Mouse (Mus musculus) stomach, embryonic 14.5 days (tissue): Measurements from ENCODE around the gene Snca. TPM values are rescaled to one million over a fixed set of nuclear protein-coding genes. Genes with fewer than 3 reads are reported as not detected.
"Not testable (repeated sequence)": the region's sequence is repeated elsewhere in the genome, so short reads cannot be mapped to it uniquely, and the experiment has no call there.

Source experiments
- ATAC-seq: fragments of 200-750 bp; cut with Nextera tagmentation; 2 replicates; pipeline ENCODE4 v1.8.0; 2017; ENCODE audit warnings: low read depth, moderate TSS enrichment; ENCODE audit not compliant: insufficient number of reproducible peaks, insufficient read depth, low FRiP score
- H3K27ac ChIP-seq: fragments of 300-500 bp; sonication (generic); 2 replicates; pipeline ENCODE4 v1.5.1; 2014; ENCODE audit warnings: mild to moderate bottlenecking, low read length, moderate library complexity, mixed read lengths
- H3K27me3 ChIP-seq: fragments of 300-500 bp; sonication (generic); 2 replicates; pipeline ENCODE4 v1.6.1; 2014; ENCODE audit warnings: low read length, control low read depth, mixed read lengths; ENCODE audit not compliant: control insufficient read depth, insufficient read depth
- H3K36me3 ChIP-seq: fragments of 300-500 bp; sonication (generic); 2 replicates; pipeline ENCODE4 v1.6.1; 2014; ENCODE audit warnings: mild to moderate bottlenecking, control low read depth, low read length, moderate library complexity, mixed read lengths; ENCODE audit not compliant: control insufficient read depth, insufficient read depth
- H3K4me1 ChIP-seq: fragments of 300-500 bp; sonication (generic); 2 replicates; pipeline ENCODE4 v1.6.1; 2014; ENCODE audit warnings: low read length, control low read depth, mixed read lengths; ENCODE audit not compliant: control insufficient read depth, insufficient read depth
- H3K4me2 ChIP-seq: fragments of 300-500 bp; sonication (generic); replicated peaks from 2 replicates; pipeline ENCODE4 v1.6.1; 2014; ENCODE audit warnings: low read depth, low read length, control low read depth
- H3K4me3 ChIP-seq: fragments of 300-500 bp; sonication (generic); 2 replicates; pipeline ENCODE4 v1.5.1; 2014; ENCODE audit warnings: low read depth, low read length, control low read depth
- H3K9ac ChIP-seq: fragments of 300-500 bp; sonication (generic); replicated peaks from 2 replicates; pipeline ENCODE4 v1.6.1; 2014; ENCODE audit warnings: low read depth, mild to moderate bottlenecking, control low read depth, low read length, moderate library complexity, mixed read lengths
- H3K9me3 ChIP-seq: fragments of 300-500 bp; sonication (generic); 2 replicates; pipeline ENCODE4 v1.6.1; 2016; ENCODE audit warnings: low read depth, low read length, control low read depth; ENCODE audit not compliant: control insufficient read depth
- WGBS: fragments of 180-500 bp; shearing (Covaris S2); extraction: QIAGEN DNeasy Blood & Tissue Kit; methylation state at CpG from one replicate; pipeline ENCODE4 v1.1.7; 2014; 5-methylcytosine and 5-hydroxymethylcytosine counted together
- polyA plus RNA-seq: library from polyadenylated mRNA; unstranded; fragments of >200 nt; fragmentation: Nextera tagmentation; extraction: Ambion mirVana; gene quantifications from 2 replicates; pipeline ENCODE4 v1.2.1, GENCODE M21; 2014

Snca gene
- polyA plus RNA-seq, 1 experiment from 2014 or later = 19.7 TPM

DNA sequence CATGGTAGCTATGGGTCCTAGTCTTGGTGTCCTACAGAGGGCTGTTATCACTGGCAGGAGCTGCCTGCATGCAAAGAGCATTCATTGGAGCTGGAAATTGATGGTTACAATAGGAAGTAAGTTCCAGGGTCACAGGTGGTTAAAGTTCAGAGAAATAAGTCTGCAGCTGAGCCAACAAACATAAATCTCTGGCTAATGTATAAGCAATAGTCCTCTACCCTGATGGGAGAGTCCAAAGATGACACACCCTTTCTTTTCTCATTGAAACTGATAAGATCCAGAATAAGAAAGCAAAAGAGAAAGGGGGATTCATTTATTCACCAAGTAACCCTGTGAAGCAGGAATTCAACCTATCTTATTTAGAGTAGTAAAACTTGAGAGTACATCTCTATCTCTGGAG, 83.7 kb downstream of the Snca start:
- Histone ChIP-seq H3K4me3 (no peak overlapping the region), H3K9me3 (no peaks in the 10 kb centered on the region), H3K9ac (no peak overlapping the region), H3K36me3 (no peaks in the 10 kb centered on the region), H3K27me3 (no peaks in the 10 kb centered on the region), H3K4me1 (no peaks in the 10 kb centered on the region), H3K4me2 (no peak overlapping the region), H3K27ac (no peak overlapping the region)
- no peak for ATAC-seq

DNA sequence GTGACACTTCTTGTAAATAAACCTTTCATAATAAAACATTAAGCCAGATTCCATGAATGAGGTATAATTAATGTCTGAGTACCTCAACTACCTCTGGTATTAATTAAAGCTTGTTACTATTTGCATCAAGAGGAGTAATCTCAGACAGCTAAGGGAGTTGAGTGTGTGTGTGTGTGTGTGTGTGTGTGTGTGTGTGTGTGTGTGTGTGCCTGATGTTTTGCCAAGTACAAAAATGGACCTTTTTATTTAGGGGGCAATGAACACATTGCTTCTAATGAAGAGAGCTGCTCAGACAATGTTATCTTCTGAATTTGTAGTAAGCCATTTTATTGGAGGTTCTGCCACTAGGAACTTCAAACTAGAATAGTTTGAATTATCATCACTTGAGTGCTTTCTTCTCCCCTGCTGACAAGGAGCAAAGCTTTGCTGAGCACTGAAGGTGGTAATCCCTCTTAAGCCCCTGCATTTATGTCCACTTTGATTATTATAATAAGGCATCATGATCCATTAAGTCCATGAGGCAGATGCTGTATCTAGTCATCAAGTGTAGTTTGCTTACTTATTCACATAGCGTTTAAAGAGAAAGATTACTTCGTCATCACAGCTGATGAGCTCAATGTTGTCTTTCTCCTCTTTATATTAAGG, 88.1 kb downstream of the Snca start:
- H3K4me2 ChIP-seq = no peak overlapping the region
- H3K27me3 ChIP-seq = no peaks in the 10 kb centered on the region
- H3K4me1 ChIP-seq = no peaks in the 10 kb centered on the region
- no peak overlapping the region for H3K27ac ChIP-seq
- H3K9me3 ChIP-seq = no peaks in the 10 kb centered on the region
- H3K36me3 ChIP-seq = no peaks in the 10 kb centered on the region
- H3K9ac ChIP-seq = no peak overlapping the region
- ATAC-seq = no peak
- no peak overlapping the region for H3K4me3 ChIP-seq
- WGBS = 77% methylated on average over 2 of the region's 2 CpGs

DNA sequence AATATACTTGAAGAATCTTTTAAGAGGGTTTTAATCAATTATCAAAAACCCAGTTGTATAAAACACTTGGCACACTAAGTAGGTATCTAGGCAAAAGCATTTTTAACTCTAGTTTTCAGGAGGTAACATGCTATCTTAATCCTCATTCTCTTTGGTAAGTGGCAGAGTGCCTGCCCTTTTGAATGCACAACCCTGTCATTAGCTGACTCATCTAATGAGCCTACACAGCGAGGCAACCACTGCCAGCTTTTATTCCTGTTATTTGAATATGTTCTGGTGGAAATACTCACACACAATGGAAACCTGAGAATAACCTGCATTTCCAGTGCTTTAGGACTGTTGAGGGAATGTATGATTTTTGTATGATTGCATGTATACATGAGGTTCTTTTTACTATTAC, 89.9 kb downstream of the Snca start:
- ATAC-seq = no peak
- Histone ChIP-seq H3K27me3 (no peaks in the 10 kb centered on the region), H3K27ac (no peak overlapping the region), H3K9me3 (no peaks in the 10 kb centered on the region), H3K4me3 (no peak overlapping the region), H3K4me1 (no peaks in the 10 kb centered on the region), H3K9ac (no peak overlapping the region), H3K36me3 (no peaks in the 10 kb centered on the region), H3K4me2 (no peak overlapping the region)
- 46% methylated on average over 1 of the region's 1 CpGs for WGBS

DNA sequence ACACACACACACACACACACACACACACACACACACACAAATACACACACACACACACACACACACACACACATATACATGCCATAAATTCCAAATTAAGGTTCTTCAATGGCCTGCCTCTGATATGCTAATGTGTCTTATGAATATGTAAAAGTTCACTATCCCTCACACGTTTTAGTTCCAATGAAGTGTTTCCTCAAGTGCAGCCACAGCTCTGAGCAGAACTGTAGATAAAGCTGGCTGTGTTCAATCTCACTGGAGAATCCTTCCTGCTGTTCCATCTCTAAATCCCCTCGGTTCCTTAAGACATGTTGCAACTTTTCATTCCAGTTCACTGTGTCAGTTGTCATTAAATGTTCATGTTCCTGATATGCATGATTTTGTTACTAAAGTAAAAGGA, 98.5 kb downstream of the Snca start:
- H3K9me3 ChIP-seq = no peaks in the 10 kb centered on the region
- no peak overlapping the region for H3K27ac ChIP-seq
- no peak for ATAC-seq
- H3K4me1 ChIP-seq = no peaks in the 10 kb centered on the region
- no peaks in the 10 kb centered on the region for H3K36me3 ChIP-seq
- 66% methylated on average over 2 of the region's 2 CpGs for WGBS
- H3K4me2 ChIP-seq = no peak overlapping the region
- H3K27me3 ChIP-seq = no peaks in the 10 kb centered on the region
- H3K4me3 ChIP-seq = no peak overlapping the region
- no peak overlapping the region for H3K9ac ChIP-seq

DNA sequence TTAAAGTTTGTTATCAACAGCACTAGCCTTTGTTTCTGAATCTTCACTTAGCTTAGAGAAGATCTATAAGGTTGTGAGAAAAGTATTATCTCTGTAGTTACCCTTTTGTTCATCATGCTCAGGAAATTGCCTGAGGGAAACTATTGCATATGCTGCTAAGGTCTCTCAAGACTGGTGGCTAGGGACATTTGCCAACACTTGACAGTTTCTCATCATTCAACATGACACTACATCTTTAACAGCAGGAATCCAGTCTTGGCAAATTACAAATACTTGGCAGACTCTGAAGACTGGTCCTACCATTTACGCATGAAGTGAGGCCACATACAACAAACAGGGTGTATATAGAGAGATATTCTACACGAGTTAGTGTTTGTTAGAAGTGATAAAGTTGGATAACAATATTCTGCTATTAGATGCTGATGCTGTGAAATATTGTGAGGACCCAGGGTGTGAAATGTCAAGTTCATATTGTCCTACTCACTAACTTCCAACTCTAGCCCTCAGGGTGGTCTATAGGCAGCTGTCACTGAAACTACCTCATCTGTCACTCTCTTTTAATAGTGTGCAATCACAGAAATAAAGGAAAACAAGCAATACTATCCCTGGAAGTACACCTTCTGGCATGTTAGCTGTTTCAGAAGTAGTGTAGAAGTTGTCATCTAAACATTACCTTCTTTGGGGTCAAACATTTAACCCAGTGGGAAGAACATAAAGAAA, 105.4 kb downstream of the Snca start:
- no peaks in the 10 kb centered on the region for H3K27me3 ChIP-seq
- no peak overlapping the region for H3K4me3 ChIP-seq
- no peak overlapping the region for H3K9ac ChIP-seq
- no peak overlapping the region for H3K27ac ChIP-seq
- no peaks in the 10 kb centered on the region for H3K36me3 ChIP-seq
- H3K4me1 ChIP-seq = no peaks in the 10 kb centered on the region
- H3K4me2 ChIP-seq = no peak overlapping the region
- no peak for ATAC-seq
- WGBS = 79% methylated on average over 2 of the region's 2 CpGs
- no peaks in the 10 kb centered on the region for H3K9me3 ChIP-seq

DNA sequence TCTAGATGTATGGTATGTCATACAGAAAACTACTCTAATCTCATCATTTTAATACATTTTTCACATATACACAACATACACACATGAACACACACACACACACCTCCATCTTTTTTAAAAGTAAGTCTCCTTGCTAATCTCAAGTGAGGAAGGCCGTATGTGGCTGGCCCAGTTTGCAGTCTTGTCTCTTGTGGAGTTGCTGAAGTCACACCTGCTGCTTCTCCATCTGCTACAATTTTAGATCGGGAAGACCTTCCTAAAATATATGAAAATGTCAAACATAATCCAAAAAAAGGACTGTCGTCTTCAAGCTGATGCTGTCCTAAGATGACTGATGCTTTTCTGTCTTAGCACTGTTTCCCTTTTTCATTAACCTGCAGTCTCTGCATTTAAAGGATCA, 112.1 kb downstream of the Snca start:
- no peak overlapping the region for H3K9ac ChIP-seq
- WGBS = 75% methylated on average over 3 of the region's 3 CpGs
- H3K36me3 ChIP-seq = no peaks in the 10 kb centered on the region
- H3K9me3 ChIP-seq = no peaks in the 10 kb centered on the region
- ATAC-seq = no peak
- no peak overlapping the region for H3K4me2 ChIP-seq
- H3K4me1 ChIP-seq = no peaks in the 10 kb centered on the region
- H3K27ac ChIP-seq = no peak overlapping the region
- no peaks in the 10 kb centered on the region for H3K27me3 ChIP-seq
- no peak overlapping the region for H3K4me3 ChIP-seq

DNA sequence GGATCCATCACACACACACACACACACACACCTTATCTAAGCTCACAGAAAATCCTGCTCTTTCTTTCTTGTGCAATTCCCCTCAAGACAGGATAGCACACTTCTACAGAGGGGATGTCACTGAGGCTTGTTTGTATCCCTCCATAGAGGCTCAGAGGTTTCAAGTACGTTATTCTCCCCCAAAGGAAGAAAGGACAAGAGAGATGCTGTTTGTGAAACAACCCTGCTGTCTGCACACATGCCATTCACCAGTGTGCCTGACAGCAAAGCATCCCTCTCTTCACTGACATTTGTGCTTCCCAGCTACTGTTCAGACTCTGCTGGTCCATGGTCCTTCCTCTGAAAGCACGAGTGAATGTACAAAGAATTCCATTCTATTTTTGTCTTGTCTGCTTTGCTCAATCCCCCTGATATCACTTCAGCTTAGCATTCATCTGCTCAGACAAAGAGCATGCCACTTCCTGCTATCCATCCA, 119.6 kb downstream of the Snca start:
- Histone ChIP-seq H3K4me2 (no peak overlapping the region), H3K9me3 (no peaks in the 10 kb centered on the region), H3K27ac (no peak overlapping the region), H3K36me3 (no peaks in the 10 kb centered on the region), H3K4me3 (no peak overlapping the region), H3K27me3 (no peaks in the 10 kb centered on the region), H3K4me1 (no peaks in the 10 kb centered on the region), H3K9ac (no peak overlapping the region)
- 29% methylated on average over 2 of the region's 2 CpGs for WGBS
- no peak for ATAC-seq

DNA sequence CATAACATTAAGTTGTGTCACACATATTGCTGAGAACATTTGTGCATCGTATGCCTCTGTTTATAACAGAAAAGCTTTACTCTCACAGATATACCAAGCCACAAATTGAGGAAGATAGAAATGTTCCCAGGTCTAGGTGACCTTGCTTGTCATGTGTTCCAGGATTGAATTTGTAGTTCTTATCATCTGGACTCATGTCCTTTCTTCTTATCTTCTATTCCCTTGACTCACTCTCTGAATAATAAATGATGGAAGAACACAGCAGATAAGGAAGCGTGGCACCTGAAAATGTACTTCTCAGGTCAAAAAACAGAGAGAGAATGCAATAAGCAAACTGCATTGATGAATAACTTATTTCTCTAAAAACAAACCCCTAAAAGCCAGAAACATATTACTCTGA, 131.6 kb downstream of the Snca start:
- no peaks in the 10 kb centered on the region for H3K9me3 ChIP-seq
- no peak overlapping the region for H3K9ac ChIP-seq
- H3K36me3 ChIP-seq = no peaks in the 10 kb centered on the region
- no peak overlapping the region for H3K27ac ChIP-seq
- H3K4me2 ChIP-seq = no peak overlapping the region
- no peak for ATAC-seq
- H3K4me3 ChIP-seq = no peak overlapping the region
- 59% methylated on average over 2 of the region's 2 CpGs for WGBS
- H3K4me1 ChIP-seq = no peaks in the 10 kb centered on the region
- no peaks in the 10 kb centered on the region for H3K27me3 ChIP-seq

DNA sequence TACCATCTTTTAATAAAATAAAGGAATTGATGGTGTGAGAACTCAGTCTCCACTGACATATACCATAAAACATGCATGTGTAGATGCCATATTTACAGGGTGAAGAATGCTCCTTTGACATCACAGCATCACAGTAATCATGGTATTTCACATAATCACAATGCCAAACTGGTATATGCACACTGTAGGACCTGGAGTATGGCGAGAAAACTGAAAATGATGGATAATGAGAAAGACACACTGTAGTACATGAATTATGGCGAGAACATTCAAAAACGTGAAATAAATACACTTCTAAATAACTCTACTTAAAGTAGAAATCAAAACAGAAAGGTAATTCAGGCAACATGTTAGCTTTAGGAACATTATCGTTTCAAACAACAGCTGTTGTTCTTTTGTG, 142.6 kb downstream of the Snca start:
- not testable (repeated sequence) for H3K4me2 ChIP-seq, H3K27me3 ChIP-seq, H3K9me3 ChIP-seq, H3K36me3 ChIP-seq, ATAC-seq, H3K4me3 ChIP-seq, H3K4me1 ChIP-seq, H3K9ac ChIP-seq, H3K27ac ChIP-seq
- WGBS = 85% methylated on average over 4 of the region's 4 CpGs
